Mouse (Mus musculus) telencephalon, adult 2 months (tissue): ENCODE measurements around the gene Vmn2r4.
"Not testable (repeated sequence)": the region's sequence is repeated elsewhere in the genome, so short reads cannot be mapped to it uniquely, and the experiment has no call there.

Source experiments
- DNase-seq: peaks from one replicate; pipeline ENCODE4 v3.0.0-alpha.2; 2011; ENCODE audit warnings: low read depth, low spot score

Gene Vmn2r4

DNA sequence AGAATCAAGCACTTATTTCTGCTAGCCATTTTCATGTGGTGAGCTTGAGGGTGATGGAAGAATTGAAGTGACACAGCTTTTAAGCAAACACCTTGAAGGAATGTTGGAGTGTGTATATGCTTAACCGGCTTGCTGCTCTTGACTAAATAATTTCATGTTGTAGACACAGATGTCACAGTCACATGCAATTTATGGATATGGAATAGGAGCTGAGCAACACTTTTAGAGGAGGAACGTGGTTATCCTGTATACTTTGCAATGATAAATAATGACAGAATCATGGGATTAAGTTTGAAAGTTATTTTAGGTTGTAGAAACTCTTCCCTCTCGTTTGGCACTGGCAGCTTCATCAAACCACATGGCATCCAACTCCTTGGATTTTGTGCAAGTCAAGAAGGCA lies at the start of gene Vmn2r4:
Vmn2r4 (minus strand) TSS at position 101 of the 400 bp plus-strand sequence.
- DNase-seq, result not testable (repeated sequence)

DNA sequence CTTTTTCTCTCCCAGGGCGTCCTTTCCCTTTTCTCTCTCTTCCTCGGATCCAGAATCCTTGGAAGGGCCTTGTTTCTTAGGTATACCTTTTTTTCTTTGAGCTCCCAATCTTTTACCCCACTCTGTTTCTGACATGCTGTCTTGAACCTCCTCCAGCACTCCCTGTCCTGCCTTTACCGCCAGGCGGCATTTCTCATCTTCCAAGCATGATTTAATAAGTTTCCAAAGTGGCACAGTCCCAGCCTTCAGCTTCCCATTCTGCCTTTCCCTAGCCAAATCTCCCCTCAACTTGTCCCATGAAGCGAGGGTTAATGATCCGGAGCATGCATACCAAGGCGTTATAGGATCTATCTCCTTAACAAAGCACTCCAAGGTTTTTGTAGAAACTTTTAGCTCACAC lies 19.1 kb upstream of the Vmn2r4 start:
- DNase-seq, result not testable (repeated sequence)

DNA sequence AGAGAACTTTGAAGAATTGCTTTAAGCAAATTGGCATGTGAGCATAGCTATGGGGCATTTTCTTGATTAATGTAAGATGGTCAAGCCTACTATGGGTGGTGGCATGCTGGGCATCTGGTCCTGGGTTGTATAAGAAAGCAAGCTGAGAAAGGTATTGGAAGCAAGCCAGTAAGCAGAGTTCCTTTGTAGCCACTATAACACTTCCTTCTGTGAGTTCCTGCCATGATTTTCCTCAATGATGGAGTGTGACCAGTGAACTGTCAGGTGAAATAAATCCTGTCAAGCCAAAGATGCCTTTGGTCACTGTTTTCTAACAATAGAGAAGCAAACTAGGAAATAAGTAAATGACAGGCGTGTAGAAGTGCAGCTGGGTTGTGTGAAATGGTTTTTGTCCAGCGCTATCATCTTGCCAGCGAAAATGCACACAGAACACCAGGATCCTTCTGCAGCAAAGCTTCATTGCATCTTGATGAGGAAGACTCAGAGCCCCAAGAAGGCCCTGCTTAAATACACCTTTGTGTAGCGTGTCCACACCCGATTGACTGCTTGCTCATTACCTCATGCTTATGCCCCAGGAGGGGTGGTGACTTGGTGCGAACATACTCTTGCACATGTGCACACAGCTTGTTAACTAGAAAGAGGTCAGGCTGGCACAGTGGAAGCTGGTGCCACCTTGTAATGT lies 13.1 kb upstream of the Vmn2r4 start:
- not testable (repeated sequence) for DNase-seq

DNA sequence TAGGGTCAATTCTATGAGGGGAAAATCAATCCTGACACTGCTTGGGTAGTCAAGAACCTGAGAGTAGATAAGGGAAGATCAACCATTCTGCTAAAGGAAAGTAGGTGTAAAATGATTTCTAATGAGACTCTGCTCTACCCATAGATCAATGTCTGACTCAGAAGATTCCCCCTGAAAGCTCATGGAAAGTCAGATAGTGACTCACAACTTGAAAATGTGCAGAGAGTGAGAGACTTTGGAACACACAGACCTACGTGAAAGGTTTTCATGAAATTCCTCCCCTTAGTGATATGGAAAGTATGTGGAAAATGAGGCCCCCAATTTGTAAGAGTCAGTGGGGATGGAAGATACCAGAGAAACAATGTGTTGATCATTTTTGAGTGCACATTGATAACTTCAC lies 7.0 kb upstream of the Vmn2r4 start:
- DNase-seq, result not testable (repeated sequence)

DNA sequence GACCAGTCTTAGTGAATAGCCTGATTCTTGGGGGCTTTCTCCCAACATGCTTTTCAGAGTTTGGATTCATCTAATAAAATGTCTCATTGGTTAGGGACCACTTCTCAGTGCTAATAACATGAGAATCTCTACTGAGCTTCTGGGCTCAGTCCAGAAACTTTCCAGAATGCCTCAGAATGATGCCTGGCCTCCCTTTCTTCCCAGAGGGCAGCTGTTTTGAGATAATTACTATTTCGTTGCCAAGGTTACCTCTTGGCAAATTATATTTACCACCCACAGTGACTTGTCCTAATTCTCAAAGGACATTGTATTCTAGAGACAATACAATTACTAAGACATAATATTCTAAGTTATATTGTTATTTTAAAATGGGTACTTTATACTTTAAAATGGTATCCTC lies 2.3 kb upstream of the Vmn2r4 start:
- not testable (repeated sequence) for DNase-seq

DNA sequence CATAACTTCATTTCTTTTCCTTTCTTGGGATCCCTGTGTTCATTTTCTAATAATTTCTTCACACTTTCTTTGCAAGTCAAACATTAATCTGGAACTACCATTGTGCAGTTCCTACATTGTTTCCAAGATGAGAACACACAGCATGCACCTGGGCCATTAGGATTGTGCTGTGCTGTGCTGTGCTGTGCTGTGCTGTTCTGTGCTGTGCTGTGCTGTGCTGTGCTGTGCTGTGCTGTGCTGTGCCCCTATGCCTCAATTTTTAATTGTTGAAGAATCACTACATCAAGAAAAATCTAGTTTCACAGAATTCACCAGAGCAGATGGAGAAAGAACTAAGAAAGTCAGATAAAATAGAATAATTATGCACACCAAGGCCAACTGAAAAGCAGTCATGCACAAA lies 915 bp downstream of the Vmn2r4 start:
- DNase-seq, result not testable (repeated sequence)

DNA sequence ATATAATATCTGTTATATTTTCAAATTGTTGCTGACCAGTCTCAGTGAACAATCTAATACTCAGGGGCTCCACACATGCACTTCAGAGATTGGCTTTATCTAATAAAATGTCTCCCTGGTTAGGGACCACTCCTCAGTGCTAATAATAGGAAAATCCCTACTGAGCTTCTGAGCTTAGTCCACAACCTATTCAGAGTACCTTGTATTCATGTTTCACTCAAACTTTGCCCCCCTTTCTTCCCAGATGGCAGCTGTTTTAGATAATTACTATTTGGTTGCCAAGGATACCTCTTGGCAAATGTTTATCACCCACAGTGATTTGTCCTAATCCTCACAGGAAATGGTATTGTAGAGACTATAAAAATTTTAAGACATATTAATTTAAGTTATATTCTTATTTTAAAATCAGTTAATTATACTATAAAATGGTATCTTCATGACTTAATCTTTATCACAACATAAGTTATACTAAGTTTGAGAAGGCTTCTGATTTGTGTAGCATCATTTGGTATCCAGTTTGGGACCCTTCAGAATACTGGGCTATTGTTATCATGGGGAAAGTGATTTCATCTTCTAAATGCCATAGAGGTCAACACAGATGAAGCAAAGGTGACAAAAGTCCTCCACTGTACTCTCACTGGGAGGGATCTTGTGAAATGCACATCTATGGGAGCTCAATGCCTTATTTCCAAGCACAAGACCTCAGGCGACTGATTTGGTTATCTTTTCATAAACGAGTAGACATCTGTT lies 55.7 kb downstream of the Vmn2r4 start:
- no peak for DNase-seq
